Mouse (Mus musculus) bone marrow, adult 2 months (tissue): Measurements from ENCODE around the gene Btbd3. TPM values are rescaled to one million over a fixed set of nuclear protein-coding genes. Genes with fewer than 3 reads are reported as not detected.

Source experiments
- H3K27ac ChIP-seq: fragments of 200-500 bp; 2 replicates; pipeline ENCODE4 v1.5.1; 2012; ENCODE audit warnings: low read depth, mild to moderate bottlenecking, control low read depth, inconsistent platforms, low read length; ENCODE audit not compliant: control insufficient read depth, poor library complexity, insufficient read depth
- H3K4me1 ChIP-seq: fragments of 200-500 bp; 2 replicates; pipeline ENCODE4 v1.6.1; 2011; ENCODE audit warnings: low read length; ENCODE audit not compliant: control insufficient read depth, insufficient read depth
- H3K4me3 ChIP-seq: fragments of 200-500 bp; replicated peaks from 2 replicates; pipeline ENCODE3; 2011; ENCODE audit warnings: mild to moderate bottlenecking, low read depth, low read length, control low read depth; ENCODE audit not compliant: control insufficient read depth
- CTCF ChIP-seq: fragments of 200-500 bp; IDR thresholded peaks from 2 replicates; pipeline ENCODE4 v1.5.1; 2011; ENCODE audit warnings: low read length, control low read depth; ENCODE audit not compliant: control insufficient read depth, insufficient read depth
- POLR2A ChIP-seq: fragments of 200-500 bp; IDR thresholded peaks from 2 replicates; pipeline ENCODE4 v1.6.1; 2011; ENCODE audit warnings: low read depth, mild to moderate bottlenecking, control low read depth, low read length, borderline replicate concordance; ENCODE audit not compliant: control insufficient read depth
- WGBS: fragments of 180-500 bp; shearing (Covaris S2); methylation state at CpG from one replicate; pipeline ENCODE4 v1.1.7; 2018; 5-methylcytosine and 5-hydroxymethylcytosine counted together
- polyA plus RNA-seq: library from polyadenylated mRNA; stranded (reverse); fragments of >200 nt; gene quantifications from 2 replicates; pipeline ENCODE4 v1.2.4, GENCODE M21; 2011; ENCODE audit warnings: low replicate concordance; ENCODE audit not compliant: missing spikeins, insufficient read depth, insufficient read length

Btbd3 gene
- polyA plus RNA-seq, 1 experiment, result 1.2 TPM

DNA sequence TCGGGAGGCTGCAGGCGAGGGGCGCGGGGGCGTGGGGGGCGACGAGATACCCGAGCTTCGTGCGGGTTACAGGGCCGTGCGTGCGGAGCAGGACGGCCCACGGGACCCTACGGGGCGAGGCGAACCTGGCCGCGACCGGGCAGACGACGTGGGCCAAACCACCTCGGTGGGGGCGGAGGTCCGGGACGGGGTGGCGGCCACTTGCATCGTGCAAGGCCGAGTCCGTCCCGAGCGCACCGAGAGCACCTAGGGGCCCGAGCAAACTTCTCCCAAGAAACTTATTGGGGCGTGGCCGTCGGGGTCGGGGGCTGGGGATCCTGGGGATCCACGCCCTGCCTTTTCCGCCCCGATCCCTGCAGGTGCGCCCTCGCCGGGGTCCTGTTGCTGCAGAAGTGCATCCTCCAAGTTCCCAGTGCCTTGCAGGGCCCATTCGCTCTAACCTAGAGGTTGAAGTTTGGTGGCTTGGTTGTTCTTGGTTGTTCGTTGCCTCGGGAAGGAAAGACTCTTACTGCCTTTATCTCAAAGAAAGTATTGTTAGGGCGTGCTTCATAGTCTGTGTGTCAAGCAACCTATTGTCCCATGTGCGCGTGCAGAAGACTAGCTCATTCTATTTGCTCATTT, 596 bp downstream of the Btbd3 start:
- H3K4me3 ChIP-seq, result peak overlapping the region; percentile 64
- no peak overlapping the region; the same call in 1 of the 2 replicates for H3K27ac ChIP-seq
- TF ChIP-seq POLR2A (no peak), CTCF (no peak)
- under 1% methylated on average over 51 of the region's 51 CpGs for WGBS
- H3K4me1 ChIP-seq, result no peaks in the 10 kb centered on the region

DNA sequence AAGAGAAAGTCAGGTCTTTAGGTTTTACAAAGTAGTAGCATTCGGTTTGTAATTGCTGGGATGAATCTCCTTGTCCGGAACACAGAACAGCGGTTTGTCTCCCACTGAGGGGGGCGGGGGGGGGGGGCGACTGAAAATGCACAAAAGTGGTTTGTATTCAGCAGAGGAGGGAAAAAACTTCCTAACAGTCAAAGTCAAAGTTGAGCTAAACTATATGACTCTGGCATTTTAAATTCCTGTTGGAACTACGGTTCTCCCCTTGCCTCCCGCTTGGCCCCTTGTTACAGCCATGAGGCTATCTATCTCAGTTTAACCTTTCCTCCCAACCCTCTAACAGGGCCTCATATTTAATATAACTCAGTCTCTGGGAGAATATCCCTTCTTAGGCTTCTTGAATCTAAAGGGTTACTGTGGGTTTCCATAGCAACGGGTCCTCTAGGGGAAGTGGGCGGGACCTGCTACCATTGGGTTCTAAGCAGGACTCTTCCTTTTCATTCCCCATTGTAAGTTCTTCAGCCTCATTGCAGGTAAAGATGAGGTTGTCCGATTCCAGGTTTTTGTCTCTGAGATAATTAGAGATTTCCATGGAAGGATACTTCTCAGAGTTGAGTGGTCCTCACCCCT, 1.4 kb downstream of the Btbd3 start:
- under 1% methylated on average over 10 of the region's 10 CpGs for whole genome bisulfite sequencing
- Histone ChIP-seq H3K4me3 (no peak overlapping the region), H3K27ac (no peak overlapping the region), H3K4me1 (no peaks in the 10 kb centered on the region)
- TF ChIP-seq CTCF, result no peak
- TF ChIP-seq POLR2A, result no peak

DNA sequence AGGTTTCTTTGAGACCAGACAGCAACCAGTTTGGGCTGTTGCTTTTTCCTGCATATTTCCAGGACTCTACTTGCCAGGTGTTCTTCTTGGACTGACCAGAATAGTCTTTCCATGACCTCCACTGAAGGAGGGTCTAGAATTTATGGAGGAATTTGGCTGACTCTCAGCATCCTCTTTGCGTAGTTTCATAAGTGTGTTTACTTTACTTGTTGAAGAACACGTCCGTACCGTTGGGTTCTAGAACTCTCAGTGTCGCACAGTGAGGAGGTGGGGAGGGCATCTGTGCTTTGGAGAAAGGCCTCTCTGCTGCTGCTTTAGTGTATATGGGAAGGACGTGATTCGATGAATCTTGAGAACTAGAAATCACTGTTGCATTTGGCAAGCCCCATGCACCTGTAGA, 4.8 kb downstream of the Btbd3 start:
- 85% methylated on average over 7 of the region's 7 CpGs for WGBS
- no peak overlapping the region for H3K27ac ChIP-seq
- TF ChIP-seq POLR2A, result no peak
- no peak for TF ChIP-seq CTCF
- H3K4me3 ChIP-seq, result no peak overlapping the region
- H3K4me1 ChIP-seq, result no peaks in the 10 kb centered on the region

DNA sequence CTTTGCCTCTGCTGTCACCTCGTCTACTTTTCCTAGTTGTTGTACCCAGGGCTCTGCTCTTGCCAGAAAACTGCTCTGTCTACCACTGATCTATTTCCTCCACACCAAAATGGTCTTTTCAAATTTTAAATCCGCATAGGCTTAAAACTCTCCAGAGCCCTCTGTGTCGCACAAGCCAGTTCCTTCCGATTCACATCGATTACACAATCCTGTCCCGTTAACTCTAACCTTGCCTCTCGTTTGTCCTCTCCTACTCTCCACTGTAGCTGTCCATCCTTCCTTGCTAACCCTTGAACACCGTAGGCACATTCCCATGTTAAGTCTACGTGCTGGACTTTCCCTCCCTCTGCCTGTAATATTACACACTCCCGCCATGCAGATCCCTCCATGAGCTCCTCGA, 6.5 kb downstream of the Btbd3 start:
- H3K4me3 ChIP-seq, result no peak overlapping the region

DNA sequence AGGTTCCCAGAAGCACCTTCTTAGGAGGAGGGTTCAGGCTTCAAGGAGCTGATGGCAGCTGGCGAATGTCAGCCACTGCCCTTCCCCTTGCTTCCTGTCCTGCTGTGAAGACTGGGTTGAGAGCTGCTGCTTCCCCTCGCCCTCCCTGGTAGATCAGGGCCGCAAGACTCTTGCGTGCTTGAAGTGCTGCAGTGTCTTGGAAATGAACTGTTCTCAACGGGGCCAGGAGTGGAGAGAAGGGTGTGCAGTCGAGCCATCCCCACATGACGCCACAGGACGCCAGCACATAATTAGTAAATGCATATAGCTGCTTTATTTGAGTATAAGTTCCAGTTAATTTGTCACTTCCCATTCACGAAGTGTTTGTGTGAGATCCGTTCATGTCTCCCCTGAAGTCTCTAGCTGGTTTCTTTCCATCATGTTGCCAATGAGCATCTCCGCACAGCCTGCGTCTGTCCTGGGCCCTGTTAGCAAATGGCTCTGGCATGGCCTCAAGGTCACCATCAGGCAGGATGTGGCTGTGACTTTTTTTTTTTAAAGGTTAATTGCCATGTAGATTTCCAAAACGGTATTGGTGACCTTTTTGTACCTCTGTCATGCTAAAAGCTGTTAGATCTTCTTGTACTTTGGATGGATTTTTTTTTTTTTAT, 9.1 kb downstream of the Btbd3 start:
- no peak overlapping the region for H3K4me3 ChIP-seq
- TF ChIP-seq POLR2A, result no peak
- no peak for TF ChIP-seq CTCF
- H3K4me1 ChIP-seq, result no peaks in the 10 kb centered on the region
- 16% methylated on average over 13 of the region's 13 CpGs for WGBS
- H3K27ac ChIP-seq, result no peak overlapping the region

More for the DNA sequence above, 6.5 kb downstream of the Btbd3 start:
- 48% methylated on average over 11 of the region's 11 CpGs for WGBS
- Histone ChIP-seq H3K27ac (no peak overlapping the region), H3K4me1 (no peaks in the 10 kb centered on the region)
- TF ChIP-seq CTCF, result no peak
- TF ChIP-seq POLR2A, result no peak

DNA sequence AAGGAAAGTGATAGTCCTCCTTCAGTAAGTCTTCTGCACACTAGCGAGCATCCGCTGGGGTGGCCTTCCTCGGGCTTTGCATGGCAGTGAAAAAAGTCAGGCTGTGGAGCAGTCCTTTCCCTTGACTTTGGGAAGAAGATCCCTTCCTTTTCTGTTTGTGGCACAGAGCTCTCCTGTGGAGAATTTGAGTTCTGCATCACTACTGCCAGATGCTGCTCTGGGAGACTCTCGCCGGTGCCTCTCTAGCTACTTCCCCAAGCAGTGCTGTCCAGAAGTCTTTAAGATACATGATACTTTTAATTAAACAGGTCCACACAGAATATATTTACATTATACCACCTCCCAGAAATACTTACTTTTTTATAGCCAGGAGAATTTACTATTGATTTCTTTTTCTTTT, 10.3 kb downstream of the Btbd3 start:
- 44% methylated on average over 5 of the region's 5 CpGs for WGBS
- no peak overlapping the region for H3K27ac ChIP-seq
- TF ChIP-seq CTCF, result no peak
- no peak for TF ChIP-seq POLR2A

DNA sequence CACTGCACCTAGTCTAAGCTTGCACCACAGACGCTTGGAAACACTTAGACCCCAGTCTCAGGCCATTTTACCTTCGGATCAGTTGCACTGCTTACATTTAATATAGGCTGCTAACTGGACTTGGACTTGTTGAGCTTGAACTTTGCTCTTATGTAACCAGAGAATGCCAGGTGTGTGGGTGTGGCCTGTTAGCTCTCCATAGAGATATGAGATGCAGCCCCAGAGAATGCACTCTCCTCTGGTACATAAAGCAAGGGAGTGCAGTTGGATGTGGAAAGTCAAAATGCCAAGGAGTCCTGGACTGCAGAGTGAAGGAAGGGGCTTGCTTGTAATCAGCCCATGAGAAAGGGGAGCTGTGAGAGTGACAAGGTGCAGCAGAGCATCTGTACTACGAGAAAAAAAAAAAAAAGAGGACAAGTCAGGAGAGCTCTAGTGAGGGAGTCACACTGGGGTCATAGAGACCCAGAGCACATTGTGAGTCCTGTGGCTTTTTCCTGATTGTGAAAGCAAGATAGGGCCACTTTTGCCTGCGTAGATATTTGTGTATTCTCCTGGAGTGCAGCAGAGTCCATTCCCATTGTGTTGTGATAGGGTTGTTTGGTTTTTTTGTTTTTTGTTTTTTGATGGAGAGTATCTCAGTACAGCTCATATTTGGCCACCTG, 11.6 kb downstream of the Btbd3 start:
- 64% methylated on average over 4 of the region's 4 CpGs for WGBS

More for the DNA sequence above, 10.3 kb downstream of the Btbd3 start:
- no peaks in the 10 kb centered on the region for H3K4me1 ChIP-seq
- H3K4me3 ChIP-seq, result no peak overlapping the region

DNA sequence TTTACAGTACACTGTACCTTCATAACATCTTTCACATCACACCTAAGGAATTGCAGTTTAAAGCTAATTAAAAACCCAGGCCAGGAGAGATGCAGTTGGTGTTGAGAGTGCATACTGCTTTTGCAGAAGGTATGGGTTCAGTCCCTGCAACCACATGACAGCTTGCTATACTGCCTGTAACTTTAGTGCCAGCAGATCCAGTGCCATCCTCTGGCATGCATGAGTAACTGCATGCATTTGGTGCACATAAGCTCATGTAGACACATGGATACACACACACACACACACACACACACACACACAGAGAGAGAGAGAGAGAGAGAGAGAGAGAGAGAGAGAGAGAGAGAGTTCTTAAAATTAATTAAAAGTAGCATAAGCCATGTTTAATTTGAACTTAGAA, 13.0 kb downstream of the Btbd3 start:
- no peak overlapping the region for H3K27ac ChIP-seq
- H3K4me3 ChIP-seq, result no peak overlapping the region
- no peaks in the 10 kb centered on the region for H3K4me1 ChIP-seq
- TF ChIP-seq POLR2A (no peak), CTCF (no peak)

More for the DNA sequence above, 11.6 kb downstream of the Btbd3 start:
- no peak overlapping the region for H3K4me3 ChIP-seq
- TF ChIP-seq CTCF (no peak), POLR2A (no peak)
- no peaks in the 10 kb centered on the region for H3K4me1 ChIP-seq
- no peak overlapping the region for H3K27ac ChIP-seq
